Mouse (Mus musculus) neural tube, embryonic 13.5 days (tissue): ENCODE data around the gene 1600014C23Rik. TPM values are rescaled to one million over a fixed set of nuclear protein-coding genes. Genes with fewer than 3 reads are reported as not detected.

Experiments
- ATAC-seq: fragments of 200-750 bp; cut with Nextera tagmentation; 2 replicates; pipeline ENCODE4 v1.8.0; 2017; ENCODE audit warnings: low read depth, mild to moderate bottlenecking, moderate TSS enrichment, moderate library complexity
- H3K27ac ChIP-seq: fragments of 300-500 bp; sonication (generic); replicated peaks from 2 replicates; pipeline ENCODE4 v1.5.1; 2015; ENCODE audit warnings: moderate library complexity, mild to moderate bottlenecking, inconsistent platforms
- H3K27me3 ChIP-seq: fragments of 300-500 bp; sonication (generic); 2 replicates; pipeline ENCODE4 v1.6.1; 2015; ENCODE audit warnings: mild to moderate bottlenecking, inconsistent platforms
- H3K36me3 ChIP-seq: fragments of 300-500 bp; sonication (generic); 2 replicates; pipeline ENCODE4 v1.6.1; 2015; ENCODE audit warnings: mild to moderate bottlenecking, inconsistent platforms
- H3K4me1 ChIP-seq: fragments of 300-500 bp; sonication (generic); replicated peaks from 2 replicates; pipeline ENCODE4 v1.6.1; 2015; ENCODE audit warnings: inconsistent platforms
- H3K4me2 ChIP-seq: fragments of 300-500 bp; sonication (generic); 2 replicates; pipeline ENCODE4 v1.6.1; 2015; ENCODE audit warnings: inconsistent platforms, mild to moderate bottlenecking, moderate library complexity
- H3K4me3 ChIP-seq: fragments of 300-500 bp; sonication (generic); 2 replicates; pipeline ENCODE4 v1.5.1; 2015; ENCODE audit warnings: mild to moderate bottlenecking, inconsistent platforms
- H3K9ac ChIP-seq: fragments of 300-500 bp; sonication (generic); 2 replicates; pipeline ENCODE4 v1.6.1; 2015; ENCODE audit warnings: moderate library complexity, mild to moderate bottlenecking, inconsistent platforms
- H3K9me3 ChIP-seq: fragments of 300-500 bp; sonication (generic); 2 replicates; pipeline ENCODE4 v1.6.1; 2016; ENCODE audit warnings: inconsistent platforms
- WGBS: fragments of 180-500 bp; shearing (Covaris S2); methylation state at CpG from one replicate; pipeline ENCODE4 v1.1.7; 2015; 5-methylcytosine and 5-hydroxymethylcytosine counted together
- polyA plus RNA-seq: library from polyadenylated mRNA; unstranded; fragments of >200 nt; fragmentation: Nextera tagmentation; extraction: Ambion mirVana; gene quantifications from 2 replicates; pipeline ENCODE4 v1.2.1, GENCODE M21; 2015

Gene 1600014C23Rik
- polyA plus RNA-seq, 1 experiment from 2014 or later = not detected

GRCm38 (mm10) chr17:45710407-45710806, 23.2 kb downstream of the 1600014C23Rik start:
- H3K4me1 ChIP-seq = no peaks in the 10 kb centered on the region
- no peaks in the 10 kb centered on the region for H3K27me3 ChIP-seq
- H3K9ac ChIP-seq = no peak overlapping the region
- no peak overlapping the region for H3K27ac ChIP-seq
- 79% methylated on average over 8 of the region's 8 CpGs for WGBS
- H3K4me2 ChIP-seq = no peak overlapping the region
- no peaks in the 10 kb centered on the region for H3K36me3 ChIP-seq
- no peak overlapping the region for H3K4me3 ChIP-seq
- ATAC-seq = no peak
- no peaks in the 10 kb centered on the region for H3K9me3 ChIP-seq

GRCm38 (mm10) chr17:45709829-45710228, 23.8 kb downstream of the 1600014C23Rik start:
- Histone ChIP-seq H3K27ac (no peak overlapping the region), H3K9ac (no peak overlapping the region), H3K4me3 (no peak overlapping the region), H3K4me2 (no peak overlapping the region), H3K9me3 (no peaks in the 10 kb centered on the region), H3K36me3 (no peaks in the 10 kb centered on the region), H3K27me3 (no peaks in the 10 kb centered on the region), H3K4me1 (no peaks in the 10 kb centered on the region)
- WGBS = 44% methylated on average over 3 of the region's 3 CpGs
- ATAC-seq = no peak

- Histone ChIP-seq H3K4me1 (no peaks in the 10 kb centered on the region), H3K36me3 (no peaks in the 10 kb centered on the region), H3K4me2 (no peak overlapping the region), H3K9ac (no peak overlapping the region), H3K27ac (no peak overlapping the region), H3K27me3 (no peaks in the 10 kb centered on the region), H3K4me3 (no peak overlapping the region), H3K9me3 (no peaks in the 10 kb centered on the region)
- WGBS = 85% methylated on average over 8 of the region's 8 CpGs
- no peak for ATAC-seq
Observed at GRCm38 (mm10) chr17:45708179-45708578, 25.5 kb downstream of the 1600014C23Rik start.

DNA sequence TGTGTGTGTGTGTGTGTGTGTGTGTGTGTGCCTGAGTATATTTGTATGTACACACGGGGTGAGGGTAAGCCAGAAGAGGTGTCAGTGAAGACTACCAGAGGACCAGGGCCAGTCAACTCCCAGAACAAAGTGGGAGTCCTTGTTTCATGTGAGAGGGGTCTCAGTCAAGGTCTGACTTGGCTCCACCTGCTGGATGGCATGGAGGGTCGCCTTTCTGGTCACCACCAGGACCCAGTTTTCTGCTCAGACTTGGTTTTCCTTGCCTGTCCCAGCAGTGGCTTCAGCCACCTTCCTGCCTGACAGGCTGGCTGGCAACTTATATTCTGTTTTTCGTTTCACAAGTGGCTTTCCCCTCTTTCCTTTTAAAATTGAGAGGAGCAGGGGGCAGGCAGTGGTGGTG, 26.3 kb downstream of the 1600014C23Rik start:
- Histone ChIP-seq H3K4me1 (no peaks in the 10 kb centered on the region), H3K9me3 (no peaks in the 10 kb centered on the region), H3K4me2 (no peak overlapping the region), H3K9ac (0 out of 2 replicates have a peak overlapping the region, but pooled peaks have one; percentile 34), H3K27ac (no peak overlapping the region), H3K27me3 (no peaks in the 10 kb centered on the region), H3K36me3 (no peaks in the 10 kb centered on the region), H3K4me3 (no peak overlapping the region)
- ATAC-seq = no peak
- WGBS = 30% methylated on average over 3 of the region's 3 CpGs

DNA sequence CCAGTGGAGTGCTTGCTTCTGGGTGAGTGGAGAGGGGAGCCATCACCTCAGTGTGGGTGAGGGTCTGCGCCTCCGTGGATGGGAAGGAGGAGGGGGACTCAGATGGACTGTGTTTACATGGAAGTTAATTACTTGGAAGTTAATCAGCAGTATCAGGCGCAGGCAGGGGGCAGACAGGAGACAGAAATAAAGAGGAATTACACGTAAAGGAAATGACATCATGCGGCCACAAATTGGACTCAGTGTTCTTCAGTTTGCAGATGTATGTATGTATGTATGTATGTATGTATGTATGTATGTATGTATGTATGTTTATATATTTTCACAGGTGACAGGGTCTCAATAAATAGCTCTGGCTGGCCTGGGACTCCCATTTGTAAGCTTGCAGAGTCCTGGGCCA, 26.8 kb downstream of the 1600014C23Rik start:
- Histone ChIP-seq H3K4me2 (no peak overlapping the region), H3K4me3 (no peak overlapping the region), H3K9me3 (no peaks in the 10 kb centered on the region), H3K27ac (no peak overlapping the region), H3K4me1 (no peaks in the 10 kb centered on the region), H3K36me3 (no peaks in the 10 kb centered on the region), H3K27me3 (no peaks in the 10 kb centered on the region), H3K9ac (no peak overlapping the region)
- 66% methylated on average over 5 of the region's 5 CpGs for WGBS
- no peak for ATAC-seq

DNA sequence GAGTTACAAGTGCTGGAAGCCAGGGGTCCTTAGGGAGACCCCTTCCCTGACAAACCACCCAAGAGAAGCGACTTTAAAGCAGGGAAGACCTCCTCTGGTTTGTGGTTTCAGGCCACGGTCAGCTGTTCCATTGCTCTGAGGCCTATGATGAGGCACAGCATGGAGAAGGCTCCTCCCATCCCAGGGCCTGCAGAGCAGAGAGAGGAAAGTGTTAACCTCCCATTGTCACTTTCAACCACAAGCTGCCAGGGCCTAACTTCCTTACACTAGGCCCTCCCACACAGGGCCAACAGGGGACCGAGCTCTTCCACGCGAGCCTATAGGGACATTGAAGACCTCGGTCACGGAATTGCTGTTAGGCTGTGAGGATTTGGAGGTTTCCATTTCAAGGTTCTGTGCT, 30.5 kb downstream of the 1600014C23Rik start:
- 0 out of 2 replicates have a peak, but pooled peaks cover 4% of the 10 kb centered on the region for H3K4me1 ChIP-seq
- H3K9me3 ChIP-seq = no peaks in the 10 kb centered on the region
- no peak overlapping the region for H3K9ac ChIP-seq
- H3K36me3 ChIP-seq = peaks cover 14% of the 10 kb centered on the region
- 63% methylated on average over 7 of the region's 7 CpGs for WGBS
- no peak overlapping the region for H3K27ac ChIP-seq
- no peaks in the 10 kb centered on the region for H3K27me3 ChIP-seq
- no peak overlapping the region for H3K4me3 ChIP-seq
- H3K4me2 ChIP-seq = no peak overlapping the region
- ATAC-seq = no peak

DNA sequence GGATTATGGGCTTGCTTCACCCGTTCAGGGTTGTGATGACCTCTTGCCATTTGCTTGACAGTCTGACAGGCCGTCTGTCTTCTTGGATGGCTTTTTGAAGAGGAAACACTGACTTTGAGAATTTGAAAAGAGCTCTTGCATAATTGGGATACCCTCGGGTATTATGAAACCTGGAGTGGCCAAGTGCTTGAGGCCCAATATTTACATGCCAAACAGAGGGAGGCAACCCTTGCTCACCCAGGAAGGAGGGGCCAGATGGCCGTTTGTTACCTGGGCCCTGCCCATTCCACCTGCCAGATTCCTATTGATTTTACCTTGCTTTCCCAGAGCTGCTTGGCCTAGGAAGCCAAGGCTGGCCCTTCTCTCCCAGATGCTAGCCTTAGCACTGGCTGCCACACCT, 31.4 kb downstream of the 1600014C23Rik start:
- Histone ChIP-seq H3K27ac (no peak overlapping the region), H3K4me3 (no peak overlapping the region), H3K4me1 (0 out of 2 replicates have a peak, but pooled peaks cover 4% of the 10 kb centered on the region), H3K4me2 (no peak overlapping the region), H3K27me3 (no peaks in the 10 kb centered on the region), H3K9ac (no peak overlapping the region), H3K9me3 (no peaks in the 10 kb centered on the region), H3K36me3 (peaks cover 22% of the 10 kb centered on the region)
- 58% methylated on average over 4 of the region's 4 CpGs for WGBS
- ATAC-seq = no peak

GRCm38 (mm10) chr17:45701236-45701591, 32.4 kb downstream of the 1600014C23Rik start:
- no peak overlapping the region for H3K4me3 ChIP-seq
- H3K27ac ChIP-seq = no peak overlapping the region
- H3K4me1 ChIP-seq = 0 out of 2 replicates have a peak, but pooled peaks cover 4% of the 10 kb centered on the region
- no peak overlapping the region for H3K9ac ChIP-seq
- H3K4me2 ChIP-seq = no peak overlapping the region
- 76% methylated on average over 9 of the region's 9 CpGs for WGBS
- no peaks in the 10 kb centered on the region for H3K27me3 ChIP-seq
- ATAC-seq = no peak
- H3K9me3 ChIP-seq = no peaks in the 10 kb centered on the region
- H3K36me3 ChIP-seq = peaks cover 27% of the 10 kb centered on the region

DNA sequence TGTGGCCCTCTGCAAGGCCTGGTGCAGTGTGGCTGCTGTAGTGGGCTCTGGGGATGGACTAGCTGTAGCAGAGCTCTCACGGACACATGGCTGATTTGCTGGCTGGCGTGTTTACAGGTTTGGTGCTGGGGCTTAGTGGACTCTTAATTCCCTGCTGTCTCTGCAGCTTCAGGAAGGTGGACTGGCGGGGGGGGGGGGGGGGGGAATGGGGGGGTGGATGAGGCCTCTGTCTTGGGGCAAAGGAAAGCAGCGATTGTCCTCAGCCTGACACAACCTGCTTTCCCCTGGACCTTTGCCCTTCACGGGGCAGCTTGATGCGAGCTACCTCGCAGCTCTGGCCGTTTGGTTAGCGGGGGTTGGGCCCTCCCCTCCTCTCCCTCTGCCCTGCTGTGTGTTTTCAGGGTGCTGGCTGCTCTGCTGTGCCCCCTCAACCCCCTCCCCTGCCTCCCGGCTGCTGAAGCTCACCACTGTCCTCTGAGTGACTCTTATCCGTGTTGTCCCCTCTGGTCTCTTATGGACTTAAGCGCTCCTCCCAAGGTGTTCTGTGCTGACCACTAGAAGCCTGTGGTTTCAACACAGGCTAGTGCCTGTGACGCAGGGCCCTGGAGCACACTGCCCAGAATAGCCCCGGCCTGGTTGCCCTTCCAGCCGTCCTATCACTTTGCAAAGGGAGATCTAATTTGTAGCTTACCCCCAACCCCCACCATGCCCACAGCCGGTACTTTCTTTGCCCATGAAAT, 33.0 kb downstream of the 1600014C23Rik start:
- Histone ChIP-seq H3K27me3 (no peaks in the 10 kb centered on the region), H3K9ac (0 out of 2 replicates have a peak overlapping the region, but pooled peaks have one; percentile 13), H3K4me3 (no peak overlapping the region), H3K4me1 (0 out of 2 replicates have a peak, but pooled peaks cover 4% of the 10 kb centered on the region), H3K4me2 (no peak overlapping the region), H3K36me3 (peaks cover 27% of the 10 kb centered on the region), H3K27ac (no peak overlapping the region), H3K9me3 (no peaks in the 10 kb centered on the region)
- WGBS = 65% methylated on average over 9 of the region's 16 CpGs
- ATAC-seq = no peak

DNA sequence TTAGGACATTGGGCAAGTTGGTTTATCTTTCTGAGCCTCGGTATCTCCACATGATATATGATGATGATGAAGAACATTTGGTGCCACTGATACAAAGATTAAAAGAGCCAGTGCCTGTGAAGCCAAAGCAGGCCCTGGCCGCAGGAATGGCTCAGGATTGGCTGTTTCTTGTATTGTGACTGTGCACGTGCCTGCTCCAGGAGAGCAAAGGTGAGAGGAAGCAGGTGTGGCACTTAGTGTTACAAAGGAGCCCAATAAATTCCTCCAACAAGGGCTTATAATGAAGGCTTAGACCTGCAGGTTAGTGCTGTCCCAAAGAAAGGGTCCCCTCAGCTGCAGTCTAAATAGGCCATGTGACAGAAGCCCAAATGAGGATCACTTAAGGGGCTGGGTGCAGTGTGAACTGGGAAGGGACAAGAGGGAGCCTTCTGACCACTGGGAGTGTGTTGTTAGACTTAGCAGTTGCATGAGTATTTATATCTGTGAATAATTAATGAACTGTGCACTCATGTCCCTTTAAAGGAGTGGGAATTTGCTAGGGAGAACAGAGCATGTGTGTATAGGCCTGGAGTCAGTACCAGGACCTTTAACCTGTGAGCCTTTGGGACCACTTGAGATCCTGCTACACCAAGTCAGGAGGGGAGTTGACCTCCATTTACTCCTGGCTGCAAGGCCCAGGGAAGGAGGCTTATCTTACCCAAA, 34.5 kb downstream of the 1600014C23Rik start:
- 0 out of 2 replicates have a peak, but pooled peaks cover 4% of the 10 kb centered on the region for H3K4me1 ChIP-seq
- H3K36me3 ChIP-seq = peaks cover 27% of the 10 kb centered on the region
- ATAC-seq = no peak
- no peaks in the 10 kb centered on the region for H3K9me3 ChIP-seq
- H3K27me3 ChIP-seq = no peaks in the 10 kb centered on the region
- no peak overlapping the region for H3K4me3 ChIP-seq
- 92% methylated on average over 3 of the region's 3 CpGs for WGBS
- no peak overlapping the region for H3K4me2 ChIP-seq
- no peak overlapping the region for H3K9ac ChIP-seq
- H3K27ac ChIP-seq = no peak overlapping the region

- Histone ChIP-seq H3K4me2 (no peak overlapping the region), H3K4me3 (no peak overlapping the region), H3K27me3 (no peaks in the 10 kb centered on the region), H3K4me1 (0 out of 2 replicates have a peak, but pooled peaks cover 4% of the 10 kb centered on the region), H3K9me3 (no peaks in the 10 kb centered on the region), H3K27ac (no peak overlapping the region), H3K36me3 (peaks cover 27% of the 10 kb centered on the region), H3K9ac (no peak overlapping the region)
- no peak for ATAC-seq
- WGBS = 88% methylated on average over 6 of the region's 6 CpGs
Observed at GRCm38 (mm10) chr17:45698368-45698767, 35.3 kb downstream of the 1600014C23Rik start.

DNA sequence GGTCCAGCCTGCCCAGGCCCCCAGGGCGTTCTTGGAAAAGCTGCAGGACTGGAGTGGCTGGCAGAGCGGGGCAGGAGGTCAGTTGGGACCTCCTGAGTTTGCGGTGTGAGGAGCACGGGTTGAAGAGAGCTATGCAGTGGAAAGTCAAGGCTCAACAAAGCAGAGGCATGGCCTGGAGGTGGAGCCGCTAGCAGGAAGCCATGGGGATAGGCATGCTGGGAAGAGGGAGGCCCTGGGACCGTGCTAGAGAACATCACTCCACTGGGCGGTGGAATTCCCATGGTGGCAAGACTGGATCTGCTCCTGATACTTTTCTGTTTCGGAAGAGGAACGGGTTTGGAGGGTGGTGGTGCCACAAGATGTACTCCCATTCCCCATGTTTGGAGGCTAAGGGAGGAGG, 36.7 kb downstream of the 1600014C23Rik start:
- no peaks in the 10 kb centered on the region for H3K9me3 ChIP-seq
- no peak for ATAC-seq
- WGBS = 91% methylated on average over 9 of the region's 9 CpGs
- H3K27me3 ChIP-seq = no peaks in the 10 kb centered on the region
- H3K9ac ChIP-seq = no peak overlapping the region
- no peak overlapping the region for H3K27ac ChIP-seq
- peaks cover 27% of the 10 kb centered on the region for H3K36me3 ChIP-seq
- no peak overlapping the region for H3K4me2 ChIP-seq
- no peak overlapping the region for H3K4me3 ChIP-seq
- 0 out of 2 replicates have a peak, but pooled peaks cover 4% of the 10 kb centered on the region for H3K4me1 ChIP-seq
